Mouse (Mus musculus): ENCODE results near the gene Hspg2. TPM values are rescaled to one million over a fixed set of nuclear protein-coding genes. Genes with fewer than 3 reads are reported as not detected.

Hspg2 gene
- polyA plus RNA-seq, 1 experiment: 108 TPM

GRCm38 (mm10) chr4:137590961-137591360 is 122.4 kb downstream of the Hspg2 start:
- H3K79me2 ChIP-seq (ENCODE audit: control insufficient read depth, insufficient read depth): peaks cover 20% of the 10 kb centered on the region
- TF ChIP-seq MAX (IDR thresholded peaks at IDR 0.05) (no peak), CEBPB (IDR thresholded peaks at IDR 0.05; ENCODE audit: low read depth) (no peak), MYOG (IDR thresholded peaks at IDR 0.05; ENCODE audit: control insufficient read depth, extremely low read depth, insufficient read length) (no peak), CTCF (IDR thresholded peaks at IDR 0.05; ENCODE audit: control insufficient read depth, insufficient read depth, insufficient read length) (no peak), MYOD1 (IDR thresholded peaks at IDR 0.05; ENCODE audit: control insufficient read depth, insufficient read length, low read depth) (no peak), FOSL1 (IDR thresholded peaks at IDR 0.05; ENCODE audit: insufficient read depth, low read length, poor library complexity, severe bottlenecking) (no peak), USF1 (IDR thresholded peaks at IDR 0.05; ENCODE audit: low read depth) (no peak)
- no peak overlapping the region for H3ac ChIP-seq (ENCODE audit: control insufficient read depth, insufficient read length, low read depth)
- H3K4me3 ChIP-seq (ENCODE audit: insufficient read depth, poor library complexity, severe bottlenecking): no peak overlapping the region
- no peaks in the 10 kb centered on the region for H3K36me3 ChIP-seq (ENCODE audit: control insufficient read depth, insufficient read depth)
- H3K79me3 ChIP-seq (ENCODE audit: low read depth): peaks cover 17% of the 10 kb centered on the region
- H3K27me3 ChIP-seq (ENCODE audit: control insufficient read depth, insufficient read depth, insufficient read length): peaks cover 9% of the 10 kb centered on the region

- Histone ChIP-seq H3ac (ENCODE audit: control insufficient read depth, insufficient read length, low read depth) (peak within 1 kb of the TSS; percentile 98), H3K4me3 (ENCODE audit: insufficient read depth, poor library complexity, severe bottlenecking) (peak within 1 kb of the TSS; percentile 82), H3K79me2 (ENCODE audit: control insufficient read depth, insufficient read depth) (peaks cover 44% of the 10 kb centered on the region), H3K79me3 (ENCODE audit: low read depth) (peaks cover 39% of the 10 kb centered on the region), H3K36me3 (ENCODE audit: control insufficient read depth, insufficient read depth) (no peaks in the 10 kb centered on the region), H3K27me3 (ENCODE audit: control insufficient read depth, insufficient read depth, insufficient read length) (peaks cover 9% of the 10 kb centered on the region)
- TF ChIP-seq MYOD1 (IDR thresholded peaks at IDR 0.05; ENCODE audit: control insufficient read depth, insufficient read length, low read depth): no peak
- no peak for TF ChIP-seq CEBPB (IDR thresholded peaks at IDR 0.05; ENCODE audit: low read depth)
- TF ChIP-seq MYOG (IDR thresholded peaks at IDR 0.05; ENCODE audit: control insufficient read depth, extremely low read depth, insufficient read length): no peak
- no peak for TF ChIP-seq USF1 (IDR thresholded peaks at IDR 0.05; ENCODE audit: low read depth)
- no peak for TF ChIP-seq FOSL1 (IDR thresholded peaks at IDR 0.05; ENCODE audit: insufficient read depth, low read length, poor library complexity, severe bottlenecking)
- no peak for TF ChIP-seq CTCF (IDR thresholded peaks at IDR 0.05; ENCODE audit: control insufficient read depth, insufficient read depth, insufficient read length)
- peak; percentile 8 for TF ChIP-seq MAX (IDR thresholded peaks at IDR 0.05)
Measured at GRCm38 (mm10) chr4:137593601-137594495, 125.3 kb downstream of the Hspg2 start, which contains the start of gene Usp48. Gene Usp48 (plus strand): TSS chr4:137593755.

DNA sequence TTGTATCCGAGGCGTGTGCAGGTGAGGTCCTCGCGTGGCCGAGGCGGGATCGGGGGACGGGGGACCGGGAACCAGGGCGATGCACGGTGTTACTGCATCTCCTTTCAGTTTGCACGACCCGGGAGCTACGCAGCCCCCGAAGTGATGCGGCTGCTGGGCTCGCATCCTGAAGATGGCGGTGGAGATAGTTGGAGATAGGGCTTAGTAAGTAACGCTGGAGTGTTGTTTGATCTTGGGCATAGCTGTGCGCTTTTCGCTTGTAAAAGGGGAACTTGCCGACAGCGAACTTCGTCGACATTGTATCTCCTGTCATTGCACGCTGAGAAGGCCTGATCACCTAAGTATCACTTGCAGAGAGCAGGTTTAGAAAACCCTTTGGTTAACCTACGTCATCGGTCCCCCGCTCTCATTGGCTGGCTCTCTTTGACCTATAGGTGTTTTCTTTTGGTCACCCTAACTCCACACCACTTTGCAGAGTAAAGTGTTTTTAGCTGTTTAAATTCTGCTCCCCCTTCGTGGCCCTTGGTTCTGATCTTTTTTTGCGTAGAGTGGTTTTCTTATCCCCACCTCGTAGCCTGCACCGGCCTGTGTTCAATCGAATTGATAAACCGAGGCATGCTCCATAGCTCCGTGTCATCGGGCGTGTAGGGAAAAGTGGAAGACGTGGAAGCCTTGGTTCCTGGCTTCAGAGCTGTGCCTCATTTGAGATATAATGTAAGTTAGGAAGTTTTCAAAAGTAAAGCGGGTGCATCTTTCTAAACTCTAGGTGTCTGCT is 126.1 kb downstream of the Hspg2 start:
- H3K79me3 ChIP-seq (ENCODE audit: low read depth): peaks cover 45% of the 10 kb centered on the region
- H3K27me3 ChIP-seq (ENCODE audit: control insufficient read depth, insufficient read depth, insufficient read length): peaks cover 6% of the 10 kb centered on the region
- H3K36me3 ChIP-seq (ENCODE audit: control insufficient read depth, insufficient read depth): no peaks in the 10 kb centered on the region
- H3K79me2 ChIP-seq (ENCODE audit: control insufficient read depth, insufficient read depth): peaks cover 52% of the 10 kb centered on the region
- no peak for TF ChIP-seq MAX (IDR thresholded peaks at IDR 0.05)
- no peak for TF ChIP-seq CTCF (IDR thresholded peaks at IDR 0.05; ENCODE audit: control insufficient read depth, insufficient read depth, insufficient read length)
- TF ChIP-seq USF1 (IDR thresholded peaks at IDR 0.05; ENCODE audit: low read depth): no peak
- no peak for TF ChIP-seq FOSL1 (IDR thresholded peaks at IDR 0.05; ENCODE audit: insufficient read depth, low read length, poor library complexity, severe bottlenecking)
- H3K4me3 ChIP-seq (ENCODE audit: insufficient read depth, poor library complexity, severe bottlenecking): peak overlapping the region; percentile 82
- peak overlapping the region; percentile 98 for H3ac ChIP-seq (ENCODE audit: control insufficient read depth, insufficient read length, low read depth)

DNA sequence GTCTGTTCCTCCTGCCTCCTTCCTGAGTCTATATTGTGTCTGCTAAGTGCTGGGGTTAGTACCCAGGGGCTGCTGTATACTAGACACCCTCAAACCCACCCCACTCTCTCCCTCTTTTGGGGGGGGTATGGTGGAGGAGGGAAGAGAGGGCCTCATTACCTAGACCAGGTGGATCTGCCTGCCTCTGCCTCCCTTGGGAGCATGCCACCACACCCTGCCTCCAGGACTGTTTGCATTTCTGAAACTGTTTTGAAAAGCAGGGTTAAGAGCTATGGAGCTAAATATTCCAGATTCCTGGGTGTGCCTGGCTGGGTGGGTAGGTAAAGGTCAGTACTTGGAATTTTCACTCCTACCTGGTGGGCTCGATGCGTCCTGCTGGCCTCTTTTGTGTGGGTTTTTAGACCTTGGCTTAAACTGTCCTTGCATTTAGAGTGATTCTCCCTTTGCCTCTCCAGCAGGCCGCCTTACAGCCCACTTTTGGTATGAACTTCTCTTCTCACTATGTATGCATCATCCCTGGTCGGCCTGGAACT is 128.6 kb downstream of the Hspg2 start:
- TF ChIP-seq MYOG (IDR thresholded peaks at IDR 0.05; ENCODE audit: control insufficient read depth, extremely low read depth, insufficient read length): no peak
- no peak for TF ChIP-seq USF1 (IDR thresholded peaks at IDR 0.05; ENCODE audit: low read depth)
- no peak for TF ChIP-seq MYOD1 (IDR thresholded peaks at IDR 0.05; ENCODE audit: control insufficient read depth, insufficient read length, low read depth)
- no peak overlapping the region for H3K4me3 ChIP-seq (ENCODE audit: insufficient read depth, poor library complexity, severe bottlenecking)

GRCm38 (mm10) chr4:137598577-137598976 is 130.0 kb downstream of the Hspg2 start:
- peaks cover 86% of the 10 kb centered on the region for H3K79me2 ChIP-seq (ENCODE audit: control insufficient read depth, insufficient read depth)
- TF ChIP-seq USF1 (IDR thresholded peaks at IDR 0.05; ENCODE audit: low read depth) (no peak), MYOG (IDR thresholded peaks at IDR 0.05; ENCODE audit: control insufficient read depth, extremely low read depth, insufficient read length) (no peak), FOSL1 (IDR thresholded peaks at IDR 0.05; ENCODE audit: insufficient read depth, low read length, poor library complexity, severe bottlenecking) (no peak), MYOD1 (IDR thresholded peaks at IDR 0.05; ENCODE audit: control insufficient read depth, insufficient read length, low read depth) (no peak), CTCF (IDR thresholded peaks at IDR 0.05; ENCODE audit: control insufficient read depth, insufficient read depth, insufficient read length) (no peak), MAX (IDR thresholded peaks at IDR 0.05) (no peak), CEBPB (IDR thresholded peaks at IDR 0.05; ENCODE audit: low read depth) (no peak)
- no peak overlapping the region for H3ac ChIP-seq (ENCODE audit: control insufficient read depth, insufficient read length, low read depth)
- no peak overlapping the region for H3K4me3 ChIP-seq (ENCODE audit: insufficient read depth, poor library complexity, severe bottlenecking)
- no peaks in the 10 kb centered on the region for H3K27me3 ChIP-seq (ENCODE audit: control insufficient read depth, insufficient read depth, insufficient read length)
- H3K79me3 ChIP-seq (ENCODE audit: low read depth): peaks cover 71% of the 10 kb centered on the region
- no peaks in the 10 kb centered on the region for H3K36me3 ChIP-seq (ENCODE audit: control insufficient read depth, insufficient read depth)

More for the DNA sequence above, 128.6 kb downstream of the Hspg2 start:
- Histone ChIP-seq H3ac (ENCODE audit: control insufficient read depth, insufficient read length, low read depth) (no peak overlapping the region), H3K79me2 (ENCODE audit: control insufficient read depth, insufficient read depth) (peaks cover 71% of the 10 kb centered on the region), H3K27me3 (ENCODE audit: control insufficient read depth, insufficient read depth, insufficient read length) (no peaks in the 10 kb centered on the region), H3K79me3 (ENCODE audit: low read depth) (peaks cover 61% of the 10 kb centered on the region), H3K36me3 (ENCODE audit: control insufficient read depth, insufficient read depth) (no peaks in the 10 kb centered on the region)
